Mouse (Mus musculus): ENCODE measurements around the gene Hmg20a.

DNA sequence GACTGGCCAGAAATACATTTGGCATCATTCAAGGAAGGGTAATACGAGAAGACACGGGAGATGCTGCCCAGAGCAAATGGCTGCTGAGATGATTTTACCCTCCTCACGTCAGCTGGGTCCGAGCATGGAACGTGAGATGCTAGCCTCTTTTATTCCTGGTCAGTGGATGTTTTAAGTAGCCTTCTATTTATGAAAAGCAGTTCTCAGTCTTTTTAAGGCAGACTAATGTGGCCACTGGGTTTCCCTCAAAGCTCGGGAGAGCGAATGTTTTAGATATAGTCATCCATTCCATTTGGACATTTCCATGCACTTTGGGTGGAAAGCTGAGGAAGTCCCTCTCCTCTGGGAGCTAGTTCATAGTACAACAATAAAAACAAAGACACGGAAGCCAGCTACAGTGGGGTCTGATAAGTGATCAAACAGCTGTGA lies 84.1 kb downstream of the Hmg20a start:
- TF ChIP-seq EP300 (IDR thresholded peaks at IDR 0.05; ENCODE audit: low read depth) (no peak), CTCF (IDR thresholded peaks at IDR 0.05; ENCODE audit: low read depth) (no peak)
